In the genomic region with DNA sequence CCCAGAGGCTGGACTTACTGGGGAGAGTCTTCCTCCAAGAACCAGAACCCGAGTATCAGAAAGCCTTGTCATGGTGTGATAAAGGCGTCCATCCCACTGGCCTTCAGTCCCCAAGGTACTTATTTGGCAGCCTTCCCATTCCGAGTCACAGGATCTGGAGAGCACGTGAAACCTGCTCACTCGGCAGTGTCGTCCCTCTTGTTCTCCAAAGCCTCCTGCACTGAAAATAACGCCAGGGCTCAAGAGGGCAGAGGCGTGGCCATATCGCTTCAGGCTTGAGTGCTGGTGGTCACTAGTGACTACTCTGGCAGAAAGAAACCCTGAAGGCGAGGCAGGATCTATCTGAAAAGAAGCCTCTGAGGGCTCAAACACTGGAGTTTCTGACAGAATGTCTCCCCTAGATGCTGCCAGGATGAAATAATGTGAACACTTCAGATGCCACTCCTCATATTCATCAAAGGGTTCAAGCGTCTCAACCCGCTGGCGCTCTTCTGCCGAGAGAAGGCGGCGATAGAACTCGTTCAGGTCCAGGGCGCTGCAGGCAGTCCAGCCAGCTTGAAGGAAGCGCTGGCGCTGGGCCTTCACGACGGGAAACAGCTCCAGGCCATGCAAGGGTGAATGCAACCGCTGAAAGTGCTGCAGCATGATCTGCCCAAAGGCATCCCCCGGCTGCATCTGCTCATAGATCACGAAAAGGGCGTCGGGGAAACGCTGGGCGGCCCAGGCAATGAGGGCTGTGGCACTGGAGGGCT, we compare ENCODE assay signal across 8 mouse cellular contexts. TPM values are rescaled to one million over a fixed set of nuclear protein-coding genes. Genes with fewer than 3 reads are reported as not detected.
DNase-seq lines count a peak whose midpoint lies in the region; ATAC-seq lines count a peak whose summit lies in the region.

No protein-coding gene starts in this region.

- H3K4me2 ChIP-seq in embryonic facial prominence, embryonic 15.5 days (replicated peaks): peak overlapping the region; percentile 94

- peak overlapping the region; percentile 100 for H3K27ac ChIP-seq in embryonic facial prominence, embryonic 15.5 days (replicated peaks)

- peaks cover 19% of the 10 kb centered on the region for H3K4me1 ChIP-seq in embryonic facial prominence, embryonic 15.5 days
- peaks cover 35% of the 10 kb centered on the region for H3K4me1 ChIP-seq in megakaryocyte, embryonic 14.5 days

- H3K27me3 ChIP-seq in embryonic facial prominence, embryonic 15.5 days: no peaks in the 10 kb centered on the region
- no peaks in the 10 kb centered on the region for H3K27me3 ChIP-seq in megakaryocyte, embryonic 14.5 days (replicated peaks)

- ATAC-seq in embryonic facial prominence, embryonic 15.5 days (ENCODE audit: insufficient number of reproducible peaks, low FRiP score, low TSS enrichment, low read depth): no peak

- peak overlapping the region; percentile 84 for H3K9ac ChIP-seq in embryonic facial prominence, embryonic 15.5 days

- no peaks in the 10 kb centered on the region for H3K9me3 ChIP-seq in embryonic facial prominence, embryonic 15.5 days (replicated peaks)
- H3K9me3 ChIP-seq in megakaryocyte, embryonic 14.5 days: peaks cover 3% of the 10 kb centered on the region; the same call in 1 of the 2 replicates

- peak overlapping the region; percentile 73 for H3K4me3 ChIP-seq in embryonic facial prominence, embryonic 15.5 days (replicated peaks)
- peak overlapping the region; percentile 94 for H3K4me3 ChIP-seq in megakaryocyte, embryonic 14.5 days (replicated peaks)

- 50% methylated on average over 29 of the region's 29 CpGs for WGBS in embryonic facial prominence, embryonic 15.5 days

- DNase-seq in frontal cortex, postnatal 10 days (ENCODE audit: low spot score in 2 of 2): peak; percentile 11 to 15
- no peak for DNase-seq in frontal cortex, postnatal 25 days (ENCODE audit: low spot score in 2 of 2)
- peak; percentile 42 for DNase-seq in adrenal gland, adult 8-10 months
- DNase-seq in heart, postnatal 25 days (ENCODE audit: low spot score): peak; percentile 12
- peak; percentile 14 for DNase-seq in layer of hippocampus, adult 9-11 months
- peak; percentile 21 to 61 for DNase-seq in spleen, postnatal 4 days (ENCODE audit: low spot score in 2 of 2)

- intact Hi-C loops in heart, postnatal 25 days (cut with DNase I): loop anchor here (2.0 kb wide), 1 partner anchor 31 kb away; a partner anchor contains a TSS

- peaks cover 11% of the 10 kb centered on the region for H3K36me3 ChIP-seq in embryonic facial prominence, embryonic 15.5 days
- H3K36me3 ChIP-seq in megakaryocyte, embryonic 14.5 days (replicated peaks; ENCODE audit: low read length): peaks cover 30% of the 10 kb centered on the region

RNA-seq across cellular contexts. Expression of a gene that starts 0.8 kb away (rescaled TPM):
- total RNA-seq in adrenal gland, adult 8-10 months (2022): 10 to 100 TPM; 20.0 to 26.3 (median 25.4) TPM
- 17.9 and 20.3 TPM in 2 replicates for polyA plus RNA-seq in embryonic facial prominence, embryonic 15.5 days (2015; fragmentation: Nextera tagmentation; extraction: Ambion mirVana)
- 1 to 10 TPM; 8.0 to 9.9 TPM for total RNA-seq in heart, postnatal 25 days (2021)
- 1.7 and 1.9 TPM in 2 replicates for polyA plus RNA-seq in megakaryocyte, embryonic 14.5 days (2012; ENCODE audit: insufficient read depth, low replicate concordance)

RNA-seq across cellular contexts. Expression of a gene that starts 1.0 kb away (rescaled TPM):
- total RNA-seq in adrenal gland, adult 8-10 months (2022): 10 to 100 TPM in 3 of 4 experiments, 1 to 10 TPM in 1; 9.3 to 11.4 (median 11.2) TPM
- polyA plus RNA-seq in embryonic facial prominence, embryonic 15.5 days (2015; fragmentation: Nextera tagmentation; extraction: Ambion mirVana): 20.0 and 21.0 TPM in 2 replicates
- total RNA-seq in heart, postnatal 25 days (2021): 1 to 10 TPM; 9.5 to 9.7 TPM
- polyA plus RNA-seq in megakaryocyte, embryonic 14.5 days (2012; ENCODE audit: insufficient read depth, low replicate concordance): 2.6 and 3.3 TPM in 2 replicates

RNA-seq across cellular contexts. Expression of a gene that starts 29.8 kb away (rescaled TPM):
- total RNA-seq in adrenal gland, adult 8-10 months (2022): under 1 TPM in 1 of 4 experiments, not detected in 3; 0.31 TPM
- polyA plus RNA-seq in embryonic facial prominence, embryonic 15.5 days (2015; fragmentation: Nextera tagmentation; extraction: Ambion mirVana): not detected in 2 replicates
- not detected for total RNA-seq in heart, postnatal 25 days (2021)
- not detected in 2 replicates for polyA plus RNA-seq in megakaryocyte, embryonic 14.5 days (2012; ENCODE audit: insufficient read depth, low replicate concordance)

RNA-seq across cellular contexts. Expression of a gene that starts 31.0 kb away (rescaled TPM):
- total RNA-seq in adrenal gland, adult 8-10 months (2022): 10 to 100 TPM; 43.8 to 53.2 (median 44.6) TPM
- 49.7 and 54.7 TPM in 2 replicates for polyA plus RNA-seq in embryonic facial prominence, embryonic 15.5 days (2015; fragmentation: Nextera tagmentation; extraction: Ambion mirVana)
- total RNA-seq in heart, postnatal 25 days (2021): 10 to 100 TPM; 11.4 to 17.6 TPM
- polyA plus RNA-seq in megakaryocyte, embryonic 14.5 days (2012; ENCODE audit: insufficient read depth, low replicate concordance): 1.0 and 3.2 TPM in 2 replicates

RNA-seq across cellular contexts. Expression of a gene that starts 31.5 kb away (rescaled TPM):
- total RNA-seq in adrenal gland, adult 8-10 months (2022): 10 to 100 TPM; 16.8 to 19.6 (median 18.6) TPM
- polyA plus RNA-seq in embryonic facial prominence, embryonic 15.5 days (2015; fragmentation: Nextera tagmentation; extraction: Ambion mirVana): 9.4 and 10.6 TPM in 2 replicates
- 1 to 10 TPM; 6.6 to 8.2 TPM for total RNA-seq in heart, postnatal 25 days (2021)
- 3.4 and 5.5 TPM in 2 replicates for polyA plus RNA-seq in megakaryocyte, embryonic 14.5 days (2012; ENCODE audit: insufficient read depth, low replicate concordance)

Comparison
In these comparisons a context has a peak if more than half of its experiments do, and no peak if none do; other contexts are left out.
1. DNase-seq: peak in frontal cortex, postnatal 10 days (2 of 2), adrenal gland, adult 8-10 months (single experiment), heart, postnatal 25 days (single experiment), layer of hippocampus, adult 9-11 months (single experiment) and spleen, postnatal 4 days (2 of 2); none in frontal cortex, postnatal 25 days (0 of 2).